Mouse (Mus musculus) heart, adult 2 months (tissue): ENCODE measurements around the gene Hamp2.
"Not testable (repeated sequence)": the region's sequence is repeated elsewhere in the genome, so short reads cannot be mapped to it uniquely, and the experiment has no call there.

Source experiments
- CTCF ChIP-seq: fragments of 200-600 bp; IDR thresholded peaks from 2 replicates; pipeline ENCODE4 v1.8.1; 2022; ENCODE audit warnings: antibody characterized with exemption, mild to moderate bottlenecking, moderate library complexity
- POLR2A ChIP-seq: fragments of 200-500 bp; IDR thresholded peaks from 2 replicates; pipeline ENCODE4 v1.6.1; 2011; ENCODE audit warnings: mild to moderate bottlenecking, low read depth, low read length, control low read depth; ENCODE audit not compliant: insufficient read depth

GRCm38 (mm10) chr7:30924581-30924980, at the start of gene Hamp2:
- not testable (repeated sequence) for TF ChIP-seq POLR2A, CTCF
